Mouse (Mus musculus) heart, embryonic 11.5 days (tissue): ENCODE data around the gene Rpf2. TPM values are rescaled to one million over a fixed set of nuclear protein-coding genes. Genes with fewer than 3 reads are reported as not detected.

Source experiments
- ATAC-seq: fragments of 200-750 bp; cut with Nextera tagmentation; replicated peaks from 2 replicates; pipeline ENCODE4 v1.8.0; 2017; ENCODE audit warnings: moderate library complexity; ENCODE audit not compliant: insufficient number of reproducible peaks, low FRiP score, low TSS enrichment
- H3K27ac ChIP-seq: fragments of 300-500 bp; sonication (generic); 2 replicates; pipeline ENCODE4 v1.5.1; 2014; ENCODE audit warnings: mild to moderate bottlenecking, low read depth, low read length
- H3K27me3 ChIP-seq: fragments of 300-500 bp; sonication (generic); 2 replicates; pipeline ENCODE4 v1.6.1; 2014; ENCODE audit warnings: mild to moderate bottlenecking, low read length, mixed read lengths; ENCODE audit not compliant: control insufficient read depth, insufficient read depth
- H3K36me3 ChIP-seq: fragments of 300-500 bp; sonication (generic); 2 replicates; pipeline ENCODE4 v1.6.1; 2014; ENCODE audit warnings: mild to moderate bottlenecking, low read length, moderate library complexity, mixed read lengths; ENCODE audit not compliant: control insufficient read depth, insufficient read depth
- H3K4me1 ChIP-seq: fragments of 300-500 bp; sonication (generic); 2 replicates; pipeline ENCODE4 v1.6.1; 2014; ENCODE audit warnings: low read length; ENCODE audit not compliant: control insufficient read depth, insufficient read depth
- H3K4me2 ChIP-seq: fragments of 300-500 bp; sonication (generic); 2 replicates; pipeline ENCODE4 v1.6.1; 2014; ENCODE audit warnings: mild to moderate bottlenecking, moderate library complexity
- H3K4me3 ChIP-seq: fragments of 300-500 bp; sonication (generic); 2 replicates; pipeline ENCODE4 v1.5.1; 2014; ENCODE audit warnings: low read depth, low read length
- H3K9ac ChIP-seq: fragments of 300-500 bp; sonication (generic); 2 replicates; pipeline ENCODE4 v1.6.1; 2014; ENCODE audit warnings: mild to moderate bottlenecking, low read depth, low read length, moderate library complexity
- H3K9me3 ChIP-seq: fragments of 300-500 bp; sonication (generic); replicated peaks from 2 replicates; pipeline ENCODE4 v1.6.1; 2016; ENCODE audit warnings: low read length; ENCODE audit not compliant: control insufficient read depth
- WGBS: fragments of 180-500 bp; shearing (Covaris S2); extraction: QIAGEN DNeasy Blood & Tissue Kit; methylation state at CpG from one replicate; pipeline ENCODE4 v1.1.7; 2014; ENCODE audit not compliant: insufficient replicate concordance; 5-methylcytosine and 5-hydroxymethylcytosine counted together
- polyA plus RNA-seq: library from polyadenylated mRNA; unstranded; fragments of >200 nt; fragmentation: Nextera tagmentation; extraction: Ambion mirVana; gene quantifications from 2 replicates; pipeline ENCODE4 v1.2.1, GENCODE M21; 2014

The Rpf2 gene
- polyA plus RNA-seq, 1 experiment from 2014 or later: 54.0 TPM

- Histone ChIP-seq H3K9ac (peak overlapping the region; percentile 90; the same call in 1 of the 2 replicates), H3K4me2 (peak overlapping the region; percentile 89), H3K27me3 (no peaks in the 10 kb centered on the region), H3K27ac (peak overlapping the region; percentile 95), H3K9me3 (no peaks in the 10 kb centered on the region), H3K4me1 (peaks cover 4% of the 10 kb centered on the region), H3K4me3 (peak overlapping the region; percentile 73; the same call in 1 of the 2 replicates), H3K36me3 (peaks cover 2% of the 10 kb centered on the region; the same call in 1 of the 2 replicates)
- ATAC-seq: no peak
- WGBS: 7% methylated on average over 5 of the region's 5 CpGs
Measured at GRCm38 (mm10) chr10:40258976-40259375, 12.1 kb upstream of the Rpf2 start.

DNA sequence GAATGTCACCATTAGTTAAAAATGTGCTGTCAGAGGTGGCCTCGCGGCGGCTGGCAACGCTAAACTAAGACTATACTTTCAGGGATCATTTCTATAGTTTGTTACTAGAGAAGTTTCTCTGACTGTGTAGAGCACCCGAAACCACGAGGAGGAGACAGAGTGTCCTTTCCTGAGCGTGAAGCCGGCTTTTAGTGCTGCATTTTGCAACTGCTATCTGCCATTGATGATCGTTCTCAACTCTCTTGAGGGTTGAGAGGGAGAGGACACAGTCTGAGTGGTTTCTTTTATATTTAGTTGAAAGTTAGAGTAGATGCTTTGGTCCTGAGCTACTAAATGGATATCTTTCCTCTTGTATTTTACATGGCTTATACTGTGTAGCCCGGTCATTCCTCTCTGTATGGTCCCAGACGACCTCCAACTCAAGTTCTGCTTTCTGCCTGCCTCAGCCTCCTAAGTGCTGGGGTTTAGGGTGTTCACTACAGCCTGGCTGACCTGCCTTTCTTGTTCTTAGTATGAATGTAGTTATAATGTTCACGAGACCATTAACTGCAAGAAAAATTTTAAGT, 11.6 kb upstream of the Rpf2 start:
- peak overlapping the region; percentile 73 for H3K4me3 ChIP-seq
- H3K27ac ChIP-seq: peak overlapping the region; percentile 95
- H3K4me1 ChIP-seq: peaks cover 4% of the 10 kb centered on the region
- 0% methylated on average over 12 of the region's 12 CpGs for WGBS
- no peaks in the 10 kb centered on the region for H3K9me3 ChIP-seq
- peak; percentile 71 for ATAC-seq
- H3K36me3 ChIP-seq: peaks cover 6% of the 10 kb centered on the region
- H3K4me2 ChIP-seq: peak overlapping the region; percentile 89
- H3K9ac ChIP-seq: peak overlapping the region; percentile 90; the same call in 1 of the 2 replicates
- no peaks in the 10 kb centered on the region for H3K27me3 ChIP-seq

DNA sequence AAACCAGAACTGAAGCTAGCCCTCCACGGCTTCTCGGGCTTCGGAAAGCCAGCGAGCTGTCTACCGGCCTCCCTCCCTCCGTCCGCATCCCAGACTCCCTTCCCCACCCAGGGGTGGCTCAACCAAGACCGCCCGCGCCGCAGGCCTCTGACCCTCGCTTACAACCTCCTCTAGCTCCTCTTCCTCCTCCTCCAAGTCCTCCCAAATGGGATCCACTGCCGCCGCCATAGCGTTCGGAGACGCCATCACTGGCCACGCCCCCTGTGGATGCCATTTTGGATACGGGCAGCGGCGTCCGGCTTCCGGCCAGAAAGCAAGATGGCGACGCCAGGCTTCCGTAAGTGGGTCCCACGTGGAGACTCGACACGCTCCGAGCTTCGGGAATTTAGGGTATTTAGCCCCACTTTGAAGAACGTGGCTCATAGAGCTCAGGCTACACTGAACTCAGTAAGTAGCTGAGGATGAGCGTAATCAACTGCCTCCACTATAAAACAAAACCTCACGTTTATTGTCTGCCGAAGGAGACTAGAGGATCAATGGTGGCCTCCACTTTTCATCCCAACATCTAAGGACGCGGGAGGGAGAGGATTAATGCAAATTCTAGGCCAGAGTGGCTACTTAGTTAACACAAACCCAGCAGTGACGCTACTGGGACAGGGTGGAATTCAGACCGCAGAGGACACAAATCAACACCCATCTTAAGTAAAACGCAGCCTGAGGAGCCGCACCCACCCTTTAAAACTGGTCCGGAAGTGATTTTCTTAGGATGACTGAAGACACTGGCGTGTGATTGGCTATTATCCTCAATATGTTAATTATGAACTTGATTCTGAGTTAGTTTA, 10.8 kb upstream of the Rpf2 start, which contains the start of gene Gtf3c6:
Gtf3c6 (minus strand) TSS at position 695 of the 842 bp plus-strand sequence.
- H3K36me3 ChIP-seq: peaks cover 11% of the 10 kb centered on the region
- peak; percentile 47; the same call in 1 of the 2 replicates for ATAC-seq
- peak within 1 kb of the TSS; percentile 73 for H3K4me3 ChIP-seq
- peak within 1 kb of the TSS; percentile 95 for H3K27ac ChIP-seq
- H3K27me3 ChIP-seq: no peaks in the 10 kb centered on the region
- no peaks in the 10 kb centered on the region for H3K9me3 ChIP-seq
- WGBS: under 1% methylated on average over 43 of the region's 43 CpGs
- peaks cover 4% of the 10 kb centered on the region for H3K4me1 ChIP-seq
- peak within 1 kb of the TSS; percentile 90 for H3K9ac ChIP-seq
- H3K4me2 ChIP-seq: peak within 1 kb of the TSS; percentile 89

DNA sequence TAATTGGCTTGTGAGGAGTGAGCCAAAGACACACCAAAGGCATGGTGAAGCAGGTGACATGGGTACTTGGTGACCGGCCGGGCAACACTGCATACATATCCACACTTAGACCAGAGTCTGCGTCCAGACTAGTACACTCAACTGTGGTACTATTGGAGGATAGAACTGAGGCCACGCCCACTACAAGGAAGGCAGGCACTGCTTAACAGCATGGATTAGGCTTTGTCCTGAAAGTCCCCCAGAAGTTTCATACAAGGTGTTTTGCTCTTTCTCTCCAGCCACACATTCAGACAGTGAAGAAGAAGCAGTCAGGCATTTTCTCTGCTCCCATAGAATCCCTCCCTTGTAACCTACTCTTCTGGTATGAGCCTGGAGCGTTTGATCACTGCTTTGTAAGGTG, 9.9 kb upstream of the Rpf2 start:
- H3K36me3 ChIP-seq: peaks cover 11% of the 10 kb centered on the region
- peak overlapping the region; percentile 89 for H3K4me2 ChIP-seq
- H3K9me3 ChIP-seq: no peaks in the 10 kb centered on the region
- H3K9ac ChIP-seq: peak overlapping the region; percentile 90
- H3K27ac ChIP-seq: peak overlapping the region; percentile 95
- peak; percentile 71 for ATAC-seq
- 5% methylated on average over 5 of the region's 5 CpGs for WGBS
- H3K27me3 ChIP-seq: no peaks in the 10 kb centered on the region
- H3K4me1 ChIP-seq: peaks cover 4% of the 10 kb centered on the region
- H3K4me3 ChIP-seq: peak overlapping the region; percentile 73

DNA sequence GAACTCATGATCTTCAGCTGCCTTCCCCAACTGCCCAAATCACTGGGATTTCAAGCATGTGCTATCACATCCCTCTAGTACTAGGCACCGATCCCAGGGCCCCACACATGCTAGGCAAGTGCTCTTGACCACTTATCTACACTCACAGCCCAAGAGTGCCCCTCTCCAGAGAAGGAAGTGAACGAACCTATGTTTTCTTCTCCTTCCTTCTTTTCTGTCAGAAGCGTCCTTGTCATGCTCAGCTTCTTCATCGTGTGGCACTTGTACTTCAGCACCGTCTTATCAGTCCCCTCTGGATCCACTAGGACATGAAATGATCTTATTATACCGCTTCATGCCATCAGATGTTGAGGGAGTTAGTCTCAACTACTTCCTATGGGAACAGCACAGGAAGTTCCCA, 4.1 kb upstream of the Rpf2 start:
- Histone ChIP-seq H3K4me2 (no peak overlapping the region), H3K9me3 (no peaks in the 10 kb centered on the region), H3K4me1 (no peaks in the 10 kb centered on the region), H3K27ac (no peak overlapping the region), H3K27me3 (no peaks in the 10 kb centered on the region), H3K4me3 (no peak overlapping the region), H3K36me3 (peaks cover 27% of the 10 kb centered on the region), H3K9ac (no peak overlapping the region)
- no peak for ATAC-seq
- 72% methylated on average over 6 of the region's 6 CpGs for WGBS

GRCm38 (mm10) chr10:40249625-40250024, 2.8 kb upstream of the Rpf2 start:
- Histone ChIP-seq H3K27ac (no peak overlapping the region), H3K9ac (no peak overlapping the region), H3K4me3 (no peak overlapping the region), H3K4me2 (no peak overlapping the region), H3K27me3 (no peaks in the 10 kb centered on the region), H3K9me3 (no peaks in the 10 kb centered on the region), H3K4me1 (no peaks in the 10 kb centered on the region), H3K36me3 (peaks cover 27% of the 10 kb centered on the region)
- ATAC-seq: no peak
- 90% methylated on average over 9 of the region's 9 CpGs for WGBS

GRCm38 (mm10) chr10:40247166-40247716, 405 bp upstream of the Rpf2 start:
- 32% methylated on average over 11 of the region's 11 CpGs for WGBS
- Histone ChIP-seq H3K4me1 (no peaks in the 10 kb centered on the region), H3K27ac (no peak overlapping the region), H3K4me3 (peak overlapping the region; percentile 71), H3K9ac (peak overlapping the region; percentile 77; the same call in 1 of the 2 replicates), H3K4me2 (peak overlapping the region; percentile 76), H3K9me3 (no peaks in the 10 kb centered on the region), H3K36me3 (peaks cover 15% of the 10 kb centered on the region), H3K27me3 (no peaks in the 10 kb centered on the region)
- ATAC-seq: no peak

GRCm38 (mm10) chr10:40237826-40238225, 9.0 kb downstream of the Rpf2 start:
- WGBS: 93% methylated on average over 5 of the region's 5 CpGs
- no peaks in the 10 kb centered on the region for H3K4me1 ChIP-seq
- peaks cover 11% of the 10 kb centered on the region for H3K36me3 ChIP-seq
- no peak for ATAC-seq
- no peak overlapping the region for H3K4me3 ChIP-seq
- no peaks in the 10 kb centered on the region for H3K27me3 ChIP-seq
- no peaks in the 10 kb centered on the region for H3K9me3 ChIP-seq
- no peak overlapping the region for H3K9ac ChIP-seq
- H3K4me2 ChIP-seq: no peak overlapping the region
- H3K27ac ChIP-seq: no peak overlapping the region
